Mouse (Mus musculus): ENCODE results near the gene Angpt4.
A peak's percentile ranks its signal among the peaks of the same experiment; 100 is the strongest.

The Angpt4 gene

DNA sequence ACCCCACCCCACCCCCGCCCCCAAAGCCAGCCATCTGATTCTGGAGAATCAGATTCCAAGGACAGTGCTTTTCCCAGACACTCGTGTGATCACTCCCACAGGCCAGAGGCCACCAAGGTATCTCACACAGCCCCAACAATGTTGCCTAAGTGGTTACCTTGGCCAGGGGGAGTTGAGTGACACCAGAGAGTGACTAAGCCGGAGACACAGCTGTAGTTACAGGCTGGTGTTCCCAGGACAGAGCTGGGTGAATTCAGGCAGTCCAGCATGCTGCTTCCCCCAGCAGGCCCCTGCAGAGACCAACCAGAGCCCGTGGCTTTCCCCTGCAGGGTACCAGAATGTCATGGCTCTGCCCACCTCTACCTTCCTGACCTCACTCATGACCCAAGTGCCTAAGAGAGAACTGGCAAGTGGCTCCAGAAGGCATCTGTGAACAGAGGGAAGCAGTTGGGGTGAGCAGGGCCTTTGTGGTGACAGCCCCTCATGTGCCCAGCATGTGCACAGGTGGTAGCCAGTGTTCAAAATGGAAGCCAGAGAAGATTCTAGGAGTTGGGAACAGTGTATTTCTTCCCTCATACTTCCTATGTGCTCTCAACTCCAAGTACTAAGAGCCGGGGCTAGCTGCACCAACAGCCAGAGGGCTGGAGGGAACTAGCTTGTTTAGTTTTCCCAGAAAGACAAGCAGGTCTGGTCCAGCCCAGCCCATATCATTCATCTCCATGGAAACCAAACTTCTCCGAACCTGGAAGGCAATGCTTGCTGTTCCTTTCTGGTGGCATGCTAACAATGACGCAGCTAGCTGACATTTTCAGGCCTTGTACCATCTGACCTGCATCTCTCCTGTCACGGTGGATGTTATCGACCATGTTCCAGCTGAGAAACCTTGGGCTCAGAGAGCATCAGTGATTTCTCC is 50.5 kb downstream of the Angpt4 start:
- DNase-seq (ENCODE audit: low read depth, low spot score), result peak; percentile 73

DNA sequence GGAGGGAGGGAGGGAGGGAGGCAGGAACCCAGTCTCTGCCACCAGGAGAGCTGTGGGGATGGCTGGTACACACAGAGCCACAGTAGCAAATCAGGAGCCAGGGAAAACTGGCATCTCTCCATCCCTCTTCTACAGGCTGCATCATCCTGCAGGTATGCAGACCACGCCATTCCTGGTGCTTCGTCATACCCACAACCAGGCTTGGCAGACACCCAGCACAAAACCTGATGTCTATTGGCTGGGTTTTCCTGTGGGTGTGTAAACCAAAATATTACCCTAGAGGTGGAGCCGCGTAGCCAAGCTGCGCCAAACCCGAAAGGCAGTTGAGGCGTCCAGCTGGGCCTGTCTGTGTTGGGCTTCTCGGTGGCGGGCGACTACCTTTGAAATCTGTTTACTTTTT is 51.5 kb downstream of the Angpt4 start:
- DNase-seq (ENCODE audit: low read depth, low spot score), result peak; percentile 96

DNA sequence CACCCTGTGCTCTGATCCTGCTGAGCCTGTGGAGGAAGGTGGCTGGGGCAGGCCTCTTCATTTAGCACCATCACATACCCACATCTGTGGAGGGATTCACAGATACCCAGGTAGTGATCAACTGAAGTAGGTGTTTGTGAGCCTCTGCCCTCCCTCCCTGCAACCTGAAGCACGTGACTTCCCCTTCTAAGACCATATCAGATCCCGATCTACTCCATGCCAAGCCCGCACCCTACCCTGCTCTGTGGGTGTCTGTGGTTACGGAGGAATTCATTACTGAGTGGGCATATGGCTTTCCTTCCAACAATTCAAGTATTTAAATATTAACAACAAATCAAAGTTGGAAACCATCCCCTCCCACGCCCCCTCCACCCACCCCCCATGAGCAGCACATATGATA is 52.3 kb downstream of the Angpt4 start:
- no peak for DNase-seq (ENCODE audit: low read depth, low spot score)

DNA sequence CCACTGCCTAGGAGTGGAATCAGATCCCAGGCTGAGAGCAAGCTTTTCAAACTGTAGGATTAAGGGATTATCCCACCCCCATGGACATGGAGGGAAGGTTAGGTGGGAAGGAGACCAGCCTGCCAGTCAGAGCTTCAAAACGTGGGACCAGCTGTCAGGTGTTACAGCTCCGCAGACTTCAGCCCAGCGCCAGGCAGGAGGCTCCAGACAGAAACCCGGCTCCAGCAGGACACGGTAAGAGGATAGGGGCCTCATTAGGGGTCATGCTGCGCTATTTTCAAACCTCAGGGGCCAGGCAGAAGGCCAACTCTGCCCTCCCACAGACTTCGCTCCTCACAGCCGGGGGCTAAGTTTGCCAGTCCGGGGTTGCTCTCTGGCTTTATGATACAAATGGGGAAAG is 53.0 kb downstream of the Angpt4 start:
- DNase-seq (ENCODE audit: low read depth, low spot score), result no peak

DNA sequence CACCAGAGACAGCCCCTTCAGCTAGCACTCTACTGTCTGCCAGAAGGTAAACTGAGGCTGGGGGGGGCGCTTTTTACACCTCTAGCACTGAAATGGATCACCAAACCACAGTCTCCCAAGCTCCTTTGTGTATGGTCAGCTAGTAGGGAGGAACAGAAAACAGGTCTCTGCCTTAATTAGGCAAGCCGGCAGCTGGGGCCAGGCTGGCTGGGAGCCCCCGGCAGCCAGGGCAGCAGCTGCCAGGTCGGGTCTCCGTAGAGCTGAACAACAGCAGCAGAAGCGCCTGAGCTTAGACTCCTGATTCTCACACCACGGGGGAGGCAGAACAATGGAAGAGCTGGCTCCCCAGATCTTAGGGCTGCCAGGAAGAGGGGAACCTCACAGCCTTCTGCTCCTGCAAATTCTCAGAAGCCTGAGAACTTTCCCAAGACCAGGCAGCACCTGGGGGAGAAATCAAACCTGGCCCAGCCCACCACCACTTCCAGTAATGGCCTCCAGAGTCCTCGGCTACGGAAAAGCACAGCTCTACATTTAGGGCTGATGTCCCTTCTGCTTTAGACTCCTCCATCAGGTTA is 56.3 kb downstream of the Angpt4 start:
- no peak for DNase-seq (ENCODE audit: low read depth, low spot score)

DNA sequence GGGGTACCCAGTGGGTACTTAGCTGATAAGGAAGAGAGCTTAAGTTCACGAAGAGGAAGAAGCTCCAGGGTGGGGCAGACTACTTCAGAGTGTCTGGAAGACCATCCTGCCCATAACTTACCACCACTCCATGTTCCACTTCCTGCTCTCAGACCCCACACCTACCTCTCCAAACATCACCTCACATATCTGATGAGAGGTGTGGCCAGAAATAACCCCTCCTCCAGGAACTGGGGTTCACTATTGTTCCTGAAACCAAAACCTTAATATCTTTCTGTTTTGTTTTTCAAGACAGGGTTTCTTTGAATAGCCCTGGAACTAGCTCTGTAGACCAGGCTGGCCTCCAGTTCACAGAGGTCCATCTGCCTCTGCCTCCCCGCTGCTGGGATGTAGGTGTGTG is 56.8 kb downstream of the Angpt4 start:
- DNase-seq (ENCODE audit: low read depth, low spot score), result no peak

DNA sequence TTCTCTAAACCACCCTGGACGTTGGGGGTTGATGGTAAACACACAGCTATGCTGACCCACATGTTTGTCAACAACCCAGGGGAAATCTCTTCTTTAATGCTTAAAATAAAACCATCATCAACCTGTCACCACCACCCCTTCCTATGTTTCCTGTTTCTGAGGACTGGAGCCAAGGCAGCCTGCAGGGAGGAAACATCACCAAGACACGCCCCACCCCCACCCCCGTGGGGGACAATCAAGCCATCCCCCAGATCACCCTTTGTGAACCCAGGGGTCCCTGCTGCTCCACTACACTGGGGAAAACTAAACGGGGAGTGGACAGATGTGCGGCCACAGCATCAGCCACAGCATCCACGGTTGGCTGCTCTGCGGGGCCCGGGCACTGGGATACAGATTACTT is 57.4 kb downstream of the Angpt4 start:
- DNase-seq (ENCODE audit: low read depth, low spot score), result no peak

DNA sequence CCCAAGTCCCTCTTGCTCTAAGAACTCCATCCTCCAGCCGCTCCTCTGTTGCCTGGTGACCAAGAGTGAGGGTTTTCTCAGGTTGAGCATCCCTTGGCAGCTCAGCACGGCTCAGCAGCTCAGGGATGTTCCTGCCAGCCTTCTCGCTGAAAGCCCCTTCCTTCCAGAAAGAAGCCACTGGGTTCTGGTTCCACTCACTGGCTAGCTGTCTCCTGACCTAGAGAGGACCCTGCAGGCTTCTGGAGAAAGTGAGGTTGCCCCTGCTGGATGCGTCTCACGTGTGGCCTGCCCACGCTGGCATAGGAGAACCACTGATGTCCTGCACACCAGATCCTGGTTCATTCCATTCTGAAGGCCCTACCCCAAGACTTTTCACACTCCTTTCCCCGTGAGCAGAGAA is 58.0 kb downstream of the Angpt4 start:
- no peak for DNase-seq (ENCODE audit: low read depth, low spot score)

DNA sequence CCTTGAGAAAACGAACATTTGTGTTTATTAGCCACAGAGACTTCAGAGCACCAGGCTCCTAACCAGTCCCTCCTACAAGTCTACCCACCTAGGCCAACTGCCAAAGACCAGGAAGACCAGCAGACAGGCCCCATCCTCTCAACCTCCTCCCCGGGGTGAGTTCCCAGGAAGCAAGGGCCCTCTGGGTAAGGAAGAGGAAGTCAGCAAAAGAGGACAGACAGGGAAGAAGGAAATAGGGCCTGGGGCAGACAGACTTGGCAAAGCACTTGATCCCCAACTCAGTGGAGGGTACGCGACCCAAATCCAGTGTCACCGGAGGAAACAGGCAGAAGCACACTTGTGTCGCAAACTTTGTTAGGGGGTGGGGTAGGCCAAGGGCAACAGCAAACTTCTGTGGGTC is 58.4 kb downstream of the Angpt4 start:
- DNase-seq (ENCODE audit: low read depth, low spot score), result no peak

DNA sequence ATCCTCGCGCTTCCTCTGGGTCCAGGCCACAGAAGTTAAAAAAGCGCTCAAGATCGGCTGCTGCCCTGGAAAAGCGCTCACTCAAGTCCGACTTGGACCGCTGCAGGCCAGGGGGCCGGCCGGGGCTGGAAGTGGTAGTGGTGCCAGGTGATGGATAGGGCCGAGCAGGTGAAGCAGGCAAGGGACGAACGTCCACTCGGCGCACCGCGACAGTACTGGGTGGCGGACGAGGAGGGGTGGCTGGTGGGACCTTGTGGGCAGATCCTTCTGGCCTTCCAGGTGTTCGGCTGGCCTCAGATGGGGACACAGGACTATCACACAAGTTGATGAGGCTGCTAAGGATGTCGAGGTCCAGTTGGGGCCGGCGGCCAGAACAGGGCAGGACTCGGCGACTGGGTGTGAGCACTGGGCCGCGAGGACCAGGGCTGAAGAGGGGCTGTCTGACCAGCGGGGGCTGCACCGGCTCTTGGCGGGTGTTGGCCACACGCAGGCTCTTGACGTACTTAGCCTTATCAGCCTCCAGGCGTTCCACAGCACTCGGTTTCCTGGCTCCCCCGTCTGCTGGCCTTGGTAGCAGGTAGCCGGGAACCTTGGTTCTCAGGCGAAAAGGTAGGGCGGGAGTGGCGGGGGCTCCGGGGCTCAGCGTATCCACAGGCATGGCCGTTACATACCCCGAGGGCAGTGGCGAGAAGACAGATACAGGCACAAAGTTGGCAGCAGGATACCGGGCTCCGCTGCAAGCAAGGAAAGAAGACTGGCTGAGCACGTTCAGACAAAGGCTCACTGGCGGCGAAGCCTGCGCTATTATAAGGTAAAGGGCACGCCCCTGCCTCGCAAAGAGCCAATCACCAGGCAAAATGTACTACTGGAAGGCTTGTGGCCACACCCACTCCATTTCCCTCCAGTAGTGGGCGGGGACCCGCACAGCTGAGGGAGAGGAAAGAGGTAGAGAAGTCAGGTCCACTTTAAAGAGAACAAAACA is 59.5 kb downstream of the Angpt4 start:
- DNase-seq (ENCODE audit: low read depth, low spot score), result peak; percentile 87

DNA sequence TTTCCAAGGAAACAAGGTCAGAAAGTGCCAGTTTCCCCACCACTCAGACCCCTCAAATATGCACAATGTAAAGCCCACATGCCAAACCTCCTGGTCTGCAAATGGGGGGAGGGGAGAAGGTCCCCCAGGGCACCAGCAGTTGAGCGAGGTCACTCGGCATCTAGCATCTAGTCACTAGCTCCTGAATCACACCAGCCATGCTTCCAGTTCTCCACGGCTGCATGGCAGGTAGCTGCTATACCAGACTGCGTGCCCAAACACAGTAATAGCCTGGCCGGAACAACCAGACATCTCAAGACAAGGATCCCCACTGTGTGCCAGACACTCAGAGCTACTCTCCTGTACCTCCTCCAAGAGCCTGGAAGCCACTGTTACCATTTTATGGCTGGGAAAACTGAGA is 60.7 kb downstream of the Angpt4 start:
- no peak for DNase-seq (ENCODE audit: low read depth, low spot score)

DNA sequence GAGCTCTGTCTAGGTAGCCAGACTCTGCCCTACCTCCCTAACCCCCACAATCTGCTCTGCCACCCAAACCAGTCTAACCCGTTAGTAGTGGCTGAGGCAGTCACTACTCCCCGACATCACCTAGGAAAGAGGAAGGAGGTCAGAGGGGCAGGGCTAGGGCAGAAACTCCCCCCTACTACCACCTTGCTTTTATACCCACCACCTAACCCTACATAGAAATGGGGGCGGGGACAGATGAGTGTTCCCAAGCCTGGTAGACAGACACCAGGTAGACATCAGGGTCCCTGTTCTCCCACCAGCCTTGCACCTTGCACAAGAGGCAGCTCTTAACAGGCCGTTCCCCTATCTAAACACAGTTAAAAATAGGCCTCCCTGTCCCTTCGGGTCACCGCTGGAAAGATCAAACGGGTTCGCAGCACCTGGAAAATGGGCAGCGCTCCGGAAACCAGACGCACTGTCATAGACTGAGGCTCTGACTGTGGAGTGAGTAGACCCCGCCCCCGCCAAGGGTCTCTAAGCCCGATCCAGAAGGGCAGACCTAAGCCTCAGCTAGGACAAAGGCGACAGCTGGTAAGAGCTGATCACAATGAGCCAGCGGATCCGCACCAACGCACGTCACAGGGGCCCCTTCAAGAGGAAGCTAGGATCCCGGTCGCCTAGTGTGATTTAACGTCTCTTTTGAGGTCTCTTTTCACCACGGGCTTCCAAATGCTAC is 62.0 kb downstream of the Angpt4 start:
- no peak for DNase-seq (ENCODE audit: low read depth, low spot score)

DNA sequence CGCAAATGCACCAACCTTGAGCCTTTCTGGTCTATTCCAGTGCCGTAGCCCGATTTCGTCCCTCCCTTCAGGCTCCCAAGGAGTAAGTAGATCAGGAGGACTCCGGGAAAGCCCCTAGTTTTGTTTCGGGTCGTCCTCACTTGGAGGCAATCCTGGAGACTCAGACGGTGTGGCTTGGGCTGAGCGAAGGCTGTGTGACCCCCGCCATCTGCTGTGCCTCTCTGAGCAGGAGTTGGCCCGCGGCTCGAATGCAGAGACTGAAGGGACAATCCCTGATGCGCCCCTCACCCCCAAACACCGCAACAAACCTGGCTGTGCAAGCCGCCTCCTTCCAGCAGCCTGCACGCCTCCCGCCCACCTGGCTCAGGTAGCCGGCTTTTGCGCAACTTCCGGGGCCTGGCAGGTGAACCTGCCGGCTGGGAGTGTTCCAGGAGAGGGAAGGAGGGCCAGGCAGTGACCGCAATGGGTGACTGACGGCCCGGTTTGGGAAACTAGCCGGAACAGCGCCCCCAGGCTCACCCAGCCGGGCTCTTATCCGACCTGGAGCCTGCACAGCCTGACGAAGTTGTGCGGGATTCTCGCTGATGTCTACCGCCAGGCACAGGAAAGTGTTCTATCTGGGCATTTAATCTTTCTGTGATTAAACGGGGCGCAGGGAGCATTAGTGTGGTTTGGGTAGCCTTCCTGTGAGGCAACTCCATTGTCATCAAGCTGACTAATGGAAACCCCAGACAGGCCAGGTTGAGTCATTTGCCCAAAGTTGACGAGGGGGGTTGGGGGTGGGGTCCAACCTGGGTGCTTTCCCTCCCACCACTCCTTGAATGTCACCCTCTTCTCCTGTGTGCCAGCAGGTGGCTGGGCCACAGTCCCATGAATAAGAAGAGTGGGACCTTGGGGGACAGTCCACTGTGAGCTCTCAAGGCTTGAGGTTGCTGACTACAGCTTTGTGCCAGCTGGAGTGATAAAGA is 62.9 kb downstream of the Angpt4 start:
- no peak for DNase-seq (ENCODE audit: low read depth, low spot score)

DNA sequence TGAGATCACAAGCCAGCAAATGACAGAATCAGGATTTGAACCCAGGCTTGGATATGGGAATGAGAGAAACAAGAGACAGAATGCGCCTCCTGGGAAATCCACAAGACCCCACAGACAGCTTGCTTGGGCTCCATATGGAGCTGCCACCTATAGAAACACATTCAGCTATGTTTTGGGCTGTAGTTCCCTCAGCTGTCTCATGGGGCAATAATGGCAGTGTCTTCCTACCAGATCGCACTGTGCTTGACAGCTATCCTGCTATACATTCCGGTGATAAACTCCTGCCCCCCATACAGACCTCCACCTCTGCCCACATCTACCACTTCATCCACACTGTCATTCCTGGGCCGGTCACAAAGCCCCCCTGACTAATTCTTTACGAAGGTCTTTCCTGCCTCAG is 64.3 kb downstream of the Angpt4 start:
- no peak for DNase-seq (ENCODE audit: low read depth, low spot score)

DNA sequence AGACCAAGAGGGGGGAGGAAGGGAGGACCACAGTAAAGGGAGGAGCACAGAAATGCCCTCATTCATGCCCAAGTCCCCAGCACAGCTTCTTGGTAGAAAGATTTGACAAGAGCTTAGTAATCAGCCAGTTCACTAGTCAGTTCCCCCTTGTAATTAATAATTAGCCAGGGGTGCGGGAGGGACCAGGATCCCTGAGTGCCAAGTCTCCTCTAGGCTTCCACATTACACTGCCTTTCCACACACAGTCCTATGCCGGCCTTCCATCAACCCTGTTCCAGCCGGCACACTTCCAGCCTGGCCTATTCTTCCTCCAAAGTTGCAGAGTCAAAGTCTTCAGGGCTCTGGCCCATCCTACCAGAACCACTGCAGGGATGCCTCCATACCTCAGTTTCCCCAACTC is 65.1 kb downstream of the Angpt4 start:
- no peak for DNase-seq (ENCODE audit: low read depth, low spot score)

DNA sequence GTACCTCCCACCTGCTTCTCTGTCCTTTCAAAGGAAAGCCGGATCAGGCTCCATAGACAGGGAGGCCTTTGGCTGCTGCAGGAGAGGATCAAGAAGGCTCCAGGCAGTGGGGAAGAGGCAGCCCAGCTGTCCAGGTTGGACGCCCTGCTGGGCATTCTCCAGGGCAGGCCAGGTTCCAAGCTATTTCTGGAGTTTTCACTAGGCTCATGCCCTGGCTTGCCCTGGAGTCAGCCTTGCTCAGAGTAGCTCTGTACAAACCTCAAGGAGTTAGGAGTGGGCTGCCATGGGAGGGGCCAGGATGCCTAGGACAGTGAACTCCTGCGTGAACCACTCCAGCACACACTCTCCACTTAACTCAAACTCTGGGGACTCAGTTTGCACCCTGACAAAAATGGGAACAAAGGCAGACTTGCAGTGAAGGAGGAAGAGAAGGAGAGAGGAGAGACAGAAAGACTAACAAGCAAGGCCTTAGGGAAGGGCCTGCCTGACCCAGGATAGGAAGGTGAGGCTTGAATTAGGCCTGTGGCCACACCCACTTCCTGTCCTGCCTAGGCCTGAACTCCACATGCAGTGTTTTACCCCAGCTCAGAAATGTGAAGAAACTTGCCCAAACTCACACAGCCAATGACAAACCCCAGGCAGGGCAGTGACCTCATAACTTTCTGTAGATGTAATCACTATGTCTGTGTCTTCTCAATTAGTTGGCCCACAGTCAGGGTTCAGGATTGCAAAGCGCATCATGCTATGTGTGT is 66.9 kb downstream of the Angpt4 start:
- peak; percentile 83 for DNase-seq (ENCODE audit: low read depth, low spot score)

DNA sequence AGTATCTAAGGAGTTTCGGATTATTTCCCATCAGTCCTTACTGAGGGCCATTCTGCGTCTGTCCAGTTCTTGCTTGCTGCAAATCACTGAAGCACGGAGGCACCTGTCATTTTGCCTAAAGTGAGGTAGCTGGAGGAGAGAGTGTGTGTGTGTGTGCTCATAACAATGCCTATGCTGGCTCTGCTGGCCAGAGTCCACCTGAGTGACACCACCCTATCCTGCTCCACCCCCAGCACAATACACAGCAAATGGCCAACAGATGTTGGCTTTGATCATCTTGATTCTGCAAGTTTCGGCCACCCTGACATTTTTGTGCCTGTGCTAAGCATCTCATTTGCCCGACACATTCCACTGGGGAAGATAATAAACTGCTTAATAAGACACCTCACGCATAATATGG is 67.5 kb downstream of the Angpt4 start:
- no peak for DNase-seq (ENCODE audit: low read depth, low spot score)

DNA sequence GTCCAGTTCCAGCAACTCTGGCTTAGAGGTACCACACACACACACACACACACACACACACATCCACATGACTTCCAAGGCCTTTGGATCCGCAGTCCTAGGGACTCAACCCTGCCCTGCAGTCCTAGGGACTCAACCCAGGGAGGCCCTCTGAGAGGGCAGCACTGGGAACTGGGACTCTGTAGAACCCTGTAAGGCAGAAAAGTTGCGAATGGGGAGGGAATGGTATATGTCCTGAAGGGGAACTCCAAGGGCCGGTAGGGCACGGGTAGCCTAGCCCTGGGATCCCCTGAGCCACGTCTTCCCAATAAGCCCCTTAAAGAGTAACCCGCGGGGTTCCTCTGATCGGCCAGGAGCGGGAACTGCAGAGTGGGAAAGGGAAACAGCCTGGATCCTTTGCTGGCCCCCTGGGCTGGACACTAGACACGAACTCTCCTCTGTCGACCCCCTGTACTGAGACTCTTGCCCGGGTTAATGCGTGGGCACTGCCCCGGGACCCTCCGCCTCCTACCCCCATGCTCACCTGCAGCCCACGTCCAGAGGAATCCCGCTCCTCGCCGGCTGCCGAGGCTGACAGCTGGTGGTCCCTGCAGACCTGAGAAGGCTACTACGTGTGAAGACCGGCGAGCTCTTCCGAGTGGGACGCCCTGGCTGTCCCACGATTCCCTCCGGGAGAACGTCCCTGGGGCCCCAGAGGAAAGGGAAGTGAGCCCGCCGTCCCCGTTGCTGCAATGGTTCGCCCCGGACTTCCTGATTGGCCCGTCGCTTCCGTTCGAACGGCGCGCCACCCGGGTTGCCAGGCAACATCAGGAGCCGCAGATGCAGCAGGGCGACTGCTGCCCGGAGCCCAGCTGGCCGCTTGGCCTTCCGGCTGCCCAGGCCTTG is 68.7 kb downstream of the Angpt4 start, which contains the start of gene Fam110a:
Fam110a (minus strand) TSS at position 750 of the 885 bp plus-strand sequence.
- peak; percentile 95 for DNase-seq (ENCODE audit: low read depth, low spot score)

DNA sequence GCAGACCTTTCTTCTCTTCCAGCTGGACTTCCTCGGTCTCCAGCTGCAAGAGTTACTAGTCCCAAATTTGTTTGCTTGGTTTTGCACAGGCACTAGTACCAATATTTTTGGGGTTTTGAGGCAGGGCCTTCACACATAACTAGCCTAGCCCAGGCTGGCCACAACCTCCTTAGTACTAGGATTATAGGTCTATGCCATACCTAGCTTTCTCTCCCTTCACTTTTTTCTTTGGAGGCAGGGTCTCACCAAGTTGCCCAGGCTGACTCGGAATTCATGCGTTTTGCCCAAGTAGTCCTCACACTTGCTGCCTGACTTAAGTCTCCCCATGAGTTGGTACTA is 69.3 kb downstream of the Angpt4 start:
- no peak for DNase-seq (ENCODE audit: low read depth, low spot score)
